Mouse (Mus musculus) heart, postnatal 0 days (tissue): ENCODE data around the gene Ltbp1.

Experiments used
- CTCF ChIP-seq: IDR thresholded peaks from 2 replicates; pipeline ENCODE4 v1.5.1; 2016; ENCODE audit warnings: antibody characterized with exemption, control low read depth, low read depth
- EP300 ChIP-seq: IDR thresholded peaks from 2 replicates; pipeline ENCODE4 v1.6.1; 2016; ENCODE audit warnings: antibody characterized with exemption, low read depth

- no peak for TF ChIP-seq CTCF
- TF ChIP-seq EP300, result no peak
Measured at GRCm38 (mm10) chr17:75278106-75278505, 272.7 kb downstream of the Ltbp1 start.
